Mouse (Mus musculus) layer of hippocampus, postnatal 10 days (tissue): Measurements from ENCODE around the gene Gm16253. TPM values are rescaled to one million over a fixed set of nuclear protein-coding genes. Genes with fewer than 3 reads are reported as not detected.

Experiments
- DNase-seq, 2 experiments: peaks; one replicate each; pipeline ENCODE4 v3.0.0; 2021; ENCODE audit warnings: low spot score in 2 of 2
- long read RNA-seq: library from polyadenylated mRNA; stranded (forward); transcript quantifications from one replicate; pipeline ENCODE4 v2.0.0, GENCODE M21; 2023
- total RNA-seq, 2 experiments: library from RNA; stranded (reverse); gene quantifications; 2 replicates each; pipeline ENCODE4 v1.2.3; 2021

Gene Gm16253
- not detected for total RNA-seq
- long read RNA-seq, partial matches to known transcripts: 0 of 3 reads
- long read RNA-seq, other reads (novel, unspliced or antisense): 3 of 3 reads

DNA sequence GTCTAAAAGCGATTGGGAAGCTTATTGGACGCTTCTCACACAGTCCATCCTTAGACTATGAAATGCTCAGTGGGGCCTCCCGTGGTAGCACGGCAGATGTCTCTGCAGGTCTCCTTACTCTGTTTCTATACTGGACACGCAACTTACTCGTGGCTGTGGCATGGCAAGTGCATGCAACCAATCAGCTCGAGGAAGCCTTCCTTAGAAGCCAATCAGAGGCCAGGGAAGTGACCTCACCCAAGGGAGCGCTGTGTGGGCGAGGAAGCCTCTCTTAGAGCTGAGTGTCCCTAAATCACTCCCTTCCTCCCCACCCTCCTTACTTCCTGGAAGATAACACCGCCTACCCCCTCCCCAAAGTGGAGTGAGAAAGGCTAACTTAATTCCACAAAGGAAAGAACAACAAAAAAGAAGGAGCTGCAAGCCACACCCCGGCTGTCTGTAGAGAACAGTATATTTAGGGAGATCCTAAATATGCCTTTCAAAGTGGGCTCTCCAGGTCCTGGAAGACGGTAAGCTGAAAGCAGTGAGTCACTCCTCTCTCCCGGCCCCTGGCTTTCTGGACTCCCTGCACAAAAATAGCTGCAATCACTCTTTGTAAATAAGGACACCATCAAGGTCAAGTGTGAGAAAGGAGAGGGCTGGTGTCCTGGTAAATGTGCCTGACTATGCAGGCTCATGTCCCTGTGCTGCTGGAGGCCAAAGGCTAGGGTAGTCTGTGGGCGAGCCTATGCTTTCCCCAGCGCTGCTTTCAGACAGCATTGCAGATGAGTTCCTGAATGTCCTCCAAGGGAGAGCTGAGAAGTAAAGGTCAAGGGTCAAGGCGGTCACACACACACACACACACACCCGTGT lies at the start of gene Gm16253:
TSS of gene Gm16253 (plus strand) at position 295 of the 852 bp plus-strand sequence.
- peak; percentile 69 to 70 for DNase-seq

DNA sequence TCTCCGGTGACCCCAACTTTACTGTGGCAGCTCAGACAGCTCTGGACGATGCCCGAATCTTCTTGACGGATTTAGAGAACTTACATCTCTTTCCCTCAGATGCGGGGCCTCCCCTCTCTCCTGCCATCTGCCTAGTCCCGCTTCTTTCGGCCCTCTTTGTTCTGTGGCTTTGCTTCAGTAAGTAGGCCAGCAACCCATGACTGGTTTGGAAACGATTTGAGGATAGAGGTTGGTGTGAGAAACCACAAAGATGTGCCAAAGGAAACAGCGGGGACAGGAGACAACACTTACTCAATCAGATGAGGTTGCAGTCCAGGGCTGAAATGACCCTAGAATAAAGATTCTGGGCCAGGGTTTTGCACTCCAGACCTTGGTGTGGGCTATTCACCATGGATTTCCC lies 48.3 kb upstream of the Gm16253 start:
- no peak for DNase-seq

- DNase-seq: no peak
Measured at GRCm38 (mm10) chr3:96532050-96532449, 44.7 kb upstream of the Gm16253 start.

- DNase-seq: no peak
Measured at GRCm38 (mm10) chr3:96534300-96534699, 42.5 kb upstream of the Gm16253 start.

GRCm38 (mm10) chr3:96539316-96539715 lies 37.5 kb upstream of the Gm16253 start:
- no peak for DNase-seq

- DNase-seq: no peak
Measured at GRCm38 (mm10) chr3:96540740-96541139, 36.0 kb upstream of the Gm16253 start.

GRCm38 (mm10) chr3:96541328-96542078 lies 35.3 kb upstream of the Gm16253 start:
- DNase-seq: no peak

- DNase-seq: no peak
Measured at GRCm38 (mm10) chr3:96542554-96542953, 34.2 kb upstream of the Gm16253 start.

GRCm38 (mm10) chr3:96543345-96543744 lies 33.4 kb upstream of the Gm16253 start:
- DNase-seq: no peak

DNA sequence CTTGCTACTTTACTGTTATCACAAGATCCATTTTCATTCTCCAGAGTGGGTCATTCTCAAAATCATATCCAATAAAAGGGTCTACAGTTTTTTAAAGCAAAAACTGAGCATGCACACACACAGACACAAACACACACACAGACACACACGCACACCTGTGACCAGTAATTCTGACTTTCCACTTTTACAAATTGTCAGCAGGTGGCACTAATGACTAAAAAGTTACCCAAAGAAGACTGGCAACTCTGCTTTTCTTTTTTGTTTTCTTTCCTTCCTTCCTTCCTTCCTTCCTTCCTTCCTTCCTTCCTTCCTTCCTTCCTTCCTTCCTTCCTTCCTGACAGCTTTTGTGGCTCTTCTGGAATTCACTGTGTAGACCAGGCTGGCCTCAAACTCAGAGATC lies 31.2 kb upstream of the Gm16253 start:
- DNase-seq: no peak

DNA sequence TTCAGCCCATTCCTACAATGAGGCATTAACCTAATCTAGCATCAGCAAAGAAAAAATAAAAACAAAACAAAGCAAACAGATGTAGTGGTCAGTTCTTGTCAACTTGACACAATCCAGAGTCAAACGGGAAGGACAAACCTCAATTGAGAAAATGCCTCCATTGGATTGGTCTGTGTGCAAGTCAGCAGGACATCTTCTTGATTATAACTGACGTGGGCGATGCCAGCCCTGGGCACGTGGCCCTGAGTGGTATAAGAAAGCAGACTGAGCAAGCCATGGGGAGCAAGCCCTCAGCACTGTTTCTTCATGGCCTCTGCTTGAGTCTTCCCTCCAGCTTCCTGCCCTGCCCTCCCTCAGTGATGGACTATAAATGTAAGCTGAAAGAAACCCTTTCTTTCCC lies 29.9 kb upstream of the Gm16253 start:
- DNase-seq: no peak

DNA sequence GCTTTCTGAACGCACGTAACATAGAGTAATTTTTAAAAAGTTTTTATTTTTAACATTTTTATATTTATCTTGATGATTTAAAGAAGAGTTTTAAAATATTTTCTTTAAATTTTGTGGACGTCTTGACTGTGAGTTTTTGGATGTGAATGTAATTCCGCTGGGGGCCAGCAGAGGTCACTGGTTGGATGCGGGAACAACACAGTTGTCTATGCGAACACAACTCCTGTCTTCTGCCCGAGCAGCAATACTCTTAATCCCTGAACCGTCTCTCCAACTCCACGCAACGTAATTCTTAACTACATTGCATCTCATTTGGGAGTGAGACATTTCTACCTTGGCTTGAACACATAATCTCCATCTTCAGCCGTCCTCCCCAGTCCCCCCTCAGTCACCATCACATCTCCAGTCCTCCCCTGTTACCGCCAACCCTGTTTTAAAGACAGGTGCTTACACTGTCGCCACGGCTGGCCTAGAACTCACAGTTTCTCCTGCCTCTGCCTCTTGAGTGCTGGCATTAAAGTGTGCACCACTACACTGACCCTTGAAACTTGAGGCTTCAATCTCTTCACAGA lies 29.3 kb upstream of the Gm16253 start:
- DNase-seq: peak; percentile 83 to 85

DNA sequence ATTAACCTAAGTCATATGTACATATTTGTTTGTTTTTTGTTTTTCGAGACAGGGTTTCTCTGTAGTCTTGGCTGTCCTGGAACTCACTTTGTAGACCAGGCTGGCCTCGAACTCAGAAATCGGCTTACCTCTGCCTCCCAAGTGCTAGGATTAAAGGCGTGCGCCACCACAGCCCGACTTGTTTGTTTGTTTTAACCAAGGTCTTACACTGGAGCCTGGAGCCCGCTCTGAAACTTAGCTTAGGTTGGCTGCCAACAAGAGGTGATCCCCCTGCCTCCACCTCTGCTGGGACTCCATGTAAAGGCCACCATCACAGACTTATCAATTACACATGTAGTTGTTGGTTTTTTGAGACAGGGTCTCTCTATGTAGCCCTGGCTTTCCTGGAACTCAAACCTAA lies 28.0 kb upstream of the Gm16253 start:
- no peak for DNase-seq

- no peak for DNase-seq
Measured at GRCm38 (mm10) chr3:96549346-96549745, 27.4 kb upstream of the Gm16253 start.

- DNase-seq: peak in 1 of 2 experiments; percentile 66
Measured at GRCm38 (mm10) chr3:96551203-96551602, 25.6 kb upstream of the Gm16253 start.

- DNase-seq: no peak
Measured at GRCm38 (mm10) chr3:96551890-96552289, 24.9 kb upstream of the Gm16253 start.

- DNase-seq: no peak
Measured at GRCm38 (mm10) chr3:96553601-96554000, 23.2 kb upstream of the Gm16253 start.

- no peak for DNase-seq
Measured at GRCm38 (mm10) chr3:96554251-96554650, 22.5 kb upstream of the Gm16253 start.

GRCm38 (mm10) chr3:96555041-96555596 lies 21.7 kb upstream of the Gm16253 start:
- peak; percentile 68 to 71 for DNase-seq

DNA sequence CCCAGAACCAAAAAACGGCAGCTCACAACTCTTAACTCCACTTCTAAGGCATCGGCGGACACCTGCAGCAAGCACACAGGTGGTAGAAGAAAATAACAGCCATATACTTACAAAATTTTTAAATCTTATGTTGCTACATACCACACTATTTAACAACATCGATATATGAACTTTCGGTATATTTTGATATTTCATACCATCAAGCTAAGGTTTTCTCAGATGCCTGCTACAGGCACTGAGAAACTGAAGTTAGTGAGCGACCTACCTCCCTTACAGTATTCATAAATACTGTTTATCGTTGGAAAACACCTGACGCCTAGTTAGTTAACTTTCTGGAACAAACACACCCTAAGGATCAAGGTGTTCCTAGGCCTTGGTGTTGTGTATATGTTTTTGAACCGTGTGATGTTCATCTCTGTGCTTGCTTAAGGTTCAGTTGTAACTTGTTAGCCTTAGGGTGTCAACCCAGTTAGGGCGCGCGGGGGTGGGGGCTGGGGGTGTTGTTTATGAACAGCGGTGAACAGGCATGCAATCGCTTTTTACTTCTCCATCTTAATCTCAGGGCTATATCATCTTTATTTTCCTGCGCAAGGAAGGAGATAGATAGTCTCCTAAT lies 20.7 kb upstream of the Gm16253 start:
- no peak for DNase-seq
